Mouse (Mus musculus) WW6 (cell line): ENCODE measurements around the gene Fat2.
A peak's percentile ranks its signal among the peaks of the same experiment; 100 is the strongest.

Experiments
- DNase-seq: peaks from one replicate; pipeline ENCODE4 v3.0.0-alpha.2; 2013; ENCODE audit warnings: low read depth, low spot score

Fat2 gene

GRCm38 (mm10) chr11:55329868-55330772, 6.2 kb downstream of the Fat2 start:
- no peak for DNase-seq

- DNase-seq = no peak
Observed at GRCm38 (mm10) chr11:55327558-55328409, 8.6 kb downstream of the Fat2 start.

- no peak for DNase-seq
Observed at GRCm38 (mm10) chr11:55327111-55327510, 9.3 kb downstream of the Fat2 start.

GRCm38 (mm10) chr11:55326211-55326610, 10.2 kb downstream of the Fat2 start:
- DNase-seq = no peak

- peak; percentile 77 for DNase-seq
Observed at GRCm38 (mm10) chr11:55323854-55324253, 12.5 kb downstream of the Fat2 start.

- DNase-seq = no peak
Observed at GRCm38 (mm10) chr11:55320990-55321389, 15.4 kb downstream of the Fat2 start.

- no peak for DNase-seq
Observed at GRCm38 (mm10) chr11:55315966-55316365, 20.4 kb downstream of the Fat2 start.

GRCm38 (mm10) chr11:55314704-55315047, 21.7 kb downstream of the Fat2 start:
- no peak for DNase-seq

GRCm38 (mm10) chr11:55313768-55314703, 22.3 kb downstream of the Fat2 start:
- DNase-seq = no peak

- no peak for DNase-seq
Observed at GRCm38 (mm10) chr11:55302350-55302749, 34.0 kb downstream of the Fat2 start.

- DNase-seq = no peak
Observed at GRCm38 (mm10) chr11:55293179-55293578, 43.2 kb downstream of the Fat2 start.

GRCm38 (mm10) chr11:55291901-55292300, 44.5 kb downstream of the Fat2 start:
- no peak for DNase-seq

GRCm38 (mm10) chr11:55289851-55290391, 46.4 kb downstream of the Fat2 start:
- no peak for DNase-seq

- no peak for DNase-seq
Observed at GRCm38 (mm10) chr11:55274756-55275155, 61.6 kb downstream of the Fat2 start.

- no peak for DNase-seq
Observed at GRCm38 (mm10) chr11:55268580-55268979, 67.8 kb downstream of the Fat2 start.

- no peak for DNase-seq
Observed at GRCm38 (mm10) chr11:55265647-55266046, 70.7 kb downstream of the Fat2 start.

GRCm38 (mm10) chr11:55264318-55264717, 72.0 kb downstream of the Fat2 start:
- DNase-seq = no peak

- no peak for DNase-seq
Observed at GRCm38 (mm10) chr11:55262000-55262399, 74.4 kb downstream of the Fat2 start.

GRCm38 (mm10) chr11:55261105-55261504, 75.3 kb downstream of the Fat2 start:
- no peak for DNase-seq

- no peak for DNase-seq
Observed at GRCm38 (mm10) chr11:55253391-55253790, 83.0 kb downstream of the Fat2 start.

- DNase-seq = no peak
Observed at GRCm38 (mm10) chr11:55250527-55250926, 85.8 kb downstream of the Fat2 start.
